Mouse (Mus musculus): ENCODE data around the gene Rexo5.

DNA sequence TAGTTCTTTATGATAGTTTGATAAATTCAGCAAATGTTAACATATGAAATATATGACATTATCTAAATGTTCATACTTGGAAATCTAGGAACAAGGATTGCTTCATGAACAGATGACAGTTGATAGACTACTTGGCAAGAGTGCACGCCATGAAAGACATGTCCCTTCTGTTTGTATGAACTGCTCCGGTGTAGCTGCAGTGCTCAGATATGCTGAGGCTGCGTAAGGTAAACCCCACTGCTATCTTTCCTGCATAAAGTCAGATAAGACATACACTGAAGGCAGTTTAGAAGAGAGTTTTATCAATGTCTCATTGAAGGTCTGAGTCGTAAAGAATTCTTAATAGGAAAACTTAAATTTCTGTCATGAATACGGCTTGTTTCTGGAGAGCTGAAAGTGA, 8.9 kb upstream of the Rexo5 start:
- TF ChIP-seq POLR2A (IDR thresholded peaks at IDR 0.05; ENCODE audit: insufficient read depth, low read depth, low read length) (no peak), CTCF (IDR thresholded peaks at IDR 0.05; ENCODE audit: insufficient read depth, low read depth, low read length) (no peak)
